Mouse (Mus musculus) telencephalon, adult 2 months (tissue): ENCODE measurements around the gene Ppef2.

Experiments
- DNase-seq: peaks from one replicate; pipeline ENCODE4 v3.0.0-alpha.2; 2011; ENCODE audit warnings: low read depth, low spot score

Ppef2 gene

DNA sequence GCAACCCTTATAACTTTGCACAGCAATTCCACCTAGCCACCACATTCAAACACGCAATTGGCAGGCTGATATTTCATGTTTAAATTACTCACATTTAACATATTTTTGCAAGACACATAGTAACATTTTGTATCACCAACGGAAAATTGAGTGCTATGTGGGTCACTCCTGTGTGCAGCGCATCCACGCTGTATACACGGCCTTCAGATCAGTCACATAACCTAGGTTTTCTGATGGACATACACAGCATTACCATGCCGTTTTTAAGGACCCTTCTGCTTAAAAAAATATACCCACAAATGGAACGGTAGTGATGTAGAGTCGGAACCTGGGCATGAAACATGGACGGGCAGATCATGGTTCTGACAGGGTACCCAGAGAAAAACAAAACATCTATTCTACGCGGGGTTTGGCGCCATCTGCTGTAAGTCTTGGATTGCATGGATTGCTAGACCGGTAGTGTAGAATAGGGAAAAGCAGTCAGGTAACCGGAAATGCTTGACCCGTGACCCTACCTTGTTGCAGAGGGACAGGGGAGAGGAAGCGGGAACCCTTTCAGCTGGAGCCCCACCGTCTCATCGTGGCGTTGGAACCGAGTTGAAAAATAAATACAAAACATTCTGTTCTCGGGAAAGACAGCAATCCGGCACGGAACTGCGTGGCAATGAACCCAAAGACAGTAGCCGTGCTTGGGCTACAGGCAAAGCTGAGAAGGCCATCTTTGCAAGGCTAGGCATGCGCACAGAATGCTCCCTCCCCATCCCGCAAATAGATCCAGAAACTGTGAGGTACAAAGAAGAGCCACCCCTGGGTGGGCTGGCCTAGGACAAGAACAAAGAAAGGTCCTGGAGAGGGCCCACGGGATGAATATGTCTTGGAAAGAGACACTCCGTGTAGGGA, 16.5 kb downstream of the Ppef2 start:
- DNase-seq = peak; percentile 31

DNA sequence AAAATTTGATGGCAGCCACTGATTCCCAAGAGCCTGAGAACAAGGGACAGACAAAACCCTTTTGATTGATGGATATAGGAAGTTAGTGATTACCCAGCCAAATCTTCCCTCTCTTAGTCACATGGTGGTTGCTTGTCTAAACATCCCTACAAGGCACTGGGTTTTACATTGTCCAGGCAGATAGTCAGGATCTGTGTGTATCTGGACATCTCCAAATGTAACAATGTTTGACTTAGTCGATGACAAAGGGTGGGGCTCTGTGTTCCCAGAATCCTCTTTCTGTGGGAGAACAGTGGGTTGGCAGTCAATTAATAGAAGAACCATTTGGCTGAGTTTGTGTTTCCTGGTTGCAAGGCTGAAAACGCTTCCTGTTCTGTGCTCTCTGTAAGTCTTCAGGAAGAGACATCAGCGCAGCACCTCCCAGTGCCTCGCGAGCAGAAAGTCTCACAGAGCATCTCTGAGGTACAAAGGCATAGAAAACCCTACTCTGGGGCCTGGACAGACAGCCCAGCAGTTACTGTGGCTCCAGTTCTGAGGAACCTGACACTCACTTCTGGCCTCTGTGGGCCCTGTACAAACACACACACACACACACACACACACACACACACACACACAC, 21.0 kb downstream of the Ppef2 start:
- no peak for DNase-seq

DNA sequence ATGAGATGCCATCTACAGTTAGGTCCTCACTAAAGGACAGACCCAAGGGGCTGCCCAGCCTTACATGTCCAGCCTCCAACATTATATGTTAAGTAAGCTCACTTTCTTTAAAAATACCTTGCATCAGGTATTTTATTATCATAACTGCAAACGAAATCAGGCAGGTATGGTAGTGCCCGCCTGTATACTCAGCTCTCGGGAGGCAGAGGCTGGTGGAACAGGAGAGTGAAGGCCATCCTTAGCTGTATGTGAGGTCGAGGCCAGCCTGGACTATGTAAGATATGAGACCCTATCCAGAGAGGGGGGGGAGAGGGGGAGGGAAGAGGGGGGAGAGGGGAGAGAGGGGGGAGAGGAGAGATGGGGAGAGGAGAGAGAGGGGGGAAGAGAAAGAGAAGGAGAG, 22.7 kb downstream of the Ppef2 start:
- DNase-seq = no peak

DNA sequence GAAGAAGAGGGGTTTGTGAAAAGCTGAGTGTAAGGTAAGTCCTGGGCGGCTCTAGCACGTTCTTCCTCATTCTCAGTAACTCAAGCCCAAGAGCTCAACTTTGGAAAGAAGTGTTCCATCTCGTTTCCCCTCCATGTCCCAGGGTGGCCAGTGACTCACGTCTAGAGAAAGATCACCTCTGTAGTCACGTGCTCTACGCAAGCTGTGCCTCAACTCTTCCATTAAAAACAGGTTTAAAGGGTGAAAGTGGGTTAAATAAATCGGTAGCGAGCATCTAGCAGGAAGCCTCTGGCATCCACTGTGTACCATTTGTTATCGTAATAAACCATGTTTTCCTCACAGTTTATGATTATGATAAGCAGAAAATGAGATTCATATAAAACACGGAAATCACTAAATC, 24.2 kb downstream of the Ppef2 start:
- DNase-seq = no peak

- no peak for DNase-seq
These were observed 25.8 kb downstream of the Ppef2 start for GRCm38 (mm10) chr5:92230306-92230705.

DNA sequence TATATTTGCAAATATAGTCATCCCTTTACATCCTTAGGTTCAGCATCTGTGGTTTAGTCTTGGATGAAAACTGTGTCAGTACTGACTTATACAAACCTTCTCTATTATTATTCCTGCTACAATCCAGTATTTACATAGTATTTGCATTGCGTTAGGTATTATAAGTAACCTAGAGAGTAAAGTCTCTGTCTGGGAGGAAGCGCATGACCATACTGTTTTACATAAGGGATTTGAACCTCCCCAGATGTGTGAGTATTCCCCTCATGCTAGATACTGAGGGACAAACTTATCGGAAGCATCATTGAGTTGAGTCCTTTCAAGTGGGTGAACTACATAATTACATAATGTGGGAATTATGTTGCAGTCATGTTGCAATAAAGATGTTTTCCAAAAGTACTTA, 26.6 kb downstream of the Ppef2 start:
- no peak for DNase-seq

DNA sequence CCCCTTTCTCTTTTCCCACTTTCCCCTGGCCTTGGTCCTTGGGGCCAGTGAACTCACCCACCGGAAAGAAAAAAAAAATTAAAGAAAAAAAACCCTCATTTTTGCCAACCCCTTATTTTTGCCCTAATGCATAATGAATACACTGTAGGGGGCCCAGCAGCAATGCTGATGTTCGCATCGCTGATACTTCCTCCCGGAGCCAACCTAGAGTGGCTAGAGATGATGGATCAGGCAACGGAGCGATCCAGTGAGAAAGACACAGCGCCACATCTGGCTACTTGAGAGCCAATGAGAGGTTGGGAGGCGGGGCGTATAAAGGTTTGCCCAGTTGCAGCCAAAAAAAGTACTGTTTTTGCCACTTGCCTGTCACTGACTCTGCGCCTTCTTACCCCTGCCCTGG, 27.3 kb downstream of the Ppef2 start:
- no peak for DNase-seq

DNA sequence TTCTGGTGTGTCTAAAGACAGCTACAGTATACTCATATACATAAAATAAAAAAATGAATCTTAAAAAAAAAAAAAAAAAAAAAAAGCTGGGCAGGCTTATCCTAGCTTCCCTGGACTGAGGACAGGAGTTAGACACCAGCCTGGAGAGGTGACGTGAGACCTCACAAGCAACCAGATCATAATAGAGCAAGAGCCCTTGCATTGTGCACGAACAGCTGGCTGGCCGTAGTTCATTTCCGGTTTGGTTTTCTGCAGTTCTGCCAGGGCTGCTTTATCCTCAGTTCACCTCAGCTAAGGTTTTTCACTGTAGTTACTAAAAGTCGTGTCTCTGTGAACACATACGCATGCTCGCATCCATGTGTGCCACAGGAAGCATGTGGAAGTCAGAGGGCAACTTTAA, 28.3 kb downstream of the Ppef2 start:
- no peak for DNase-seq

DNA sequence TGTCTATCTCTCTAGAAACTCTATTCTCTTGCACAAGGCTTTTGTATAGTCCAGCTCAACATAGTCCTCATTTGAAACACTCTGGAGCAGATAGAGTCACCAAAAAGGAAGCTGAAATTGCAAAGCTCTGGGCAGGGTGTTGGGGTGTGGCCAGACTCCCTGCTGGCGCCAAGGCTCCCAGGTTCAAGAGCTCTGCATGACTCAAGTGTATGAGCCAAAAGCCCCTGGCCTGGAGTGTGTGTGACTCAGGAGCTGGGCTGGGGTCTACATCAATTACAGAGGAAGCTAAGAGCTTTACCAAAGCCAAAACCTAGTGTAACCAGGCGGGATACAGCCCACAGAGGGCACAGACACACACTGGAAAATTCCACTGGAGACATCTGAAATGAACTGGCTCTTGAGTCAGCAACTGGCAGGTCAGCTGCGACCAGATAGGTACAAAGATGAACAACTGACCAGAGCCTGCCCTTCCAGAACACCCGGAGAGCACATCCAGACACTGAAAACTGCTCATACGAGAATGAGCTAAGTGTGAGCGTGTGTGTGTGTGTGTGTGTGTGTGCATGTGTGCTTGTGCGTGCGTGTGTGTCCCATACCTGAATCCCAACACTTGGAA, 35.7 kb downstream of the Ppef2 start:
- no peak for DNase-seq

GRCm38 (mm10) chr5:92219826-92220225, 36.3 kb downstream of the Ppef2 start:
- no peak for DNase-seq

DNA sequence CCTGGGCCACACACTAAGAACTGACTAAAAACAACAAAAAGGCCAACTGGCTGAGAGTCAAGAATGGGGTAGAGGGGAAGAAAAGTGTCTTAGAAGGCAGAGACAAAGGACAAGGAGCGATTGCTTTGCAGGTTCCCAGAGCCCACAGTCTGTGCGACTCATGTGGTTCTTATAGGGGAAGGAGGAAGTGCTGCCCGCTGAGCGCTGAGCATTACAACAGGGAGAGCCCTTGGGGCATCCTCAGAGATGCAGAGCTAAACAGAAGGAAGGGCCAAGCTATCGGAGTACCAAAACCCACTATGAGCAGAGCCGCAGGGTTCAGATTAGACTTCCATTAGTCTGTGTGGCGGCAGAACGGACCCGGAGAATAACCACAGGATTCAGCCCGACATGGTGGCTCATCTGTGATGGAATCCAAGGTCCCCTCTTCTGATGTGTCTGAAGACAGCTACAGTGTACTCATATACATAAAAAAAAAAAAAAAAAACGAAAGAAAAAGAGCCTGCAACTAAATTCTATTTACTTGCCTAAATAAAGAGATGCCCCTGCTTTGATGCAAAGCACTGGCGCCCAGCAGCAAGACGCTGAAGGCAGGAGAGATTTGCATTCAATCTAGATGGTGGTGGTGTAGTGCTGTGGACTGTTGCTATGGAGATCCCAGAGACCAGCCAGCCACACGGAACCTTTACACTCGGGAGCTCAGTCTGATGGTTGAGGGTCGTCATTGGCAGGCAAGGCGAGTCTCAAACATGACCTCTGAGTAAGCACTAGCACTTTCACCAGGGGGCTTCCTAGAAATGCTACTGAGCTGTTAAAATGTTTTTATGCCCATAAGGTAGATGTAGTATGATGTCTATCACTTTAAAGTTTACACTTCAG, 36.9 kb downstream of the Ppef2 start:
- DNase-seq = no peak

- DNase-seq = no peak
These were observed 40.8 kb downstream of the Ppef2 start, which contains the start of gene U90926 for GRCm38 (mm10) chr5:92215308-92215707. Gene U90926, minus strand, starts transcription at chr5:92215408.

DNA sequence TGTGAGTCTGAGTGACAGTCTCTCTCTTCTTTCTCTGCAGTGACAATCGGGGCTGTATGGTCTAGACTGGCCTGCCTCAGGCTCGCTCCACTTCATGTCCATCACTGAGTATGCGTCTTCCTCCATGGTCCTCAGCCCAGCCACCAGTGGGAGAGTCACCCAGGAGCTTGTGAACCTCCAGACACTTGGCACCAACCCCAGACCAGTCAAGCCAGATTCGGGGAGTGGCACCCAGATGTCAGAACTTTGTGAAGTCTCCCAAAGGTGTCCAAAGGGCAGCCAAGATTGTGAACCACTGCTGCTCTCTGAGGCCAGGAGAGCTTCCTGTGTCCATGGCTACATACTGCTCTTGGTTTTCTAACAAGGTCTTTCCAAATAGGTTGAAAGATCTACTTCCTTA, 43.8 kb downstream of the Ppef2 start:
- no peak for DNase-seq

DNA sequence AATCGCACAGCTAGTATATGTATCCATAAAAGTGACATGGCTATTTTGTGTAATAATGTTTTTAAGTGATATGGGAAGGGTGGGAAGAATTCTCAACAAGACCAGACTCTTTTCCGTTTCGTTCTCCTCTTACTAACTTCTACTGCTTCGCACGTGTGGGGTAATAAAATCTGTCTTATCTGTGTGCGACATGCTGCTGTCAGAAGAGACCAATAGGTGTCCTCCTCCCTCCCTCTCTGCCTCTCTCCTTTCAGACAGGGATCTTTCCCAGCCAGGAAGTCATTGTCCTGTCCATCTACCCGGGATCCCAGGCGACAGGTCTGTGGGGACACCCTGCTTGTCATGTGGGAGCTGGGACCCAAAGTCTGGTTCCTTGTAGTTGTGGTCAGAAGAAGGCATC, 45.9 kb downstream of the Ppef2 start:
- DNase-seq = no peak

DNA sequence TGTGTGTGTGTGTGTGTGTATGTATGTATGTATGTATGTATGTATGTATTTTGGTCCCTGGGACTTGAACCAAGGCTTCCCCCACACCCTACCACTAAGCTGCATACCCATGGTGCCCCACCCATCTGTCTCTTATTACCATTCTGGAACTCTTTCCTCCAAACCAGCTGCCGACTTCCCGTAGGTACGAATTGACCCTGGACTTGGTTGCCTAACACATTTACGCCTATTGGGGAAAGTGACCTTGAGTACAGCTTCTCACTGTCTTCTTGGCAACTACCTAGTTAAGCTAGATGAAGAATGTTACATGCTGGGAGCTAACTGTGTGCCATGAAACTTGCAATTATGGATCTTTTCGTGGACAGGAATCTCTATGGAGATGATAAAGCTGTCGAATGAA, 50.0 kb downstream of the Ppef2 start:
- no peak for DNase-seq

- no peak for DNase-seq
These were observed 50.4 kb downstream of the Ppef2 start for GRCm38 (mm10) chr5:92205706-92206105.

DNA sequence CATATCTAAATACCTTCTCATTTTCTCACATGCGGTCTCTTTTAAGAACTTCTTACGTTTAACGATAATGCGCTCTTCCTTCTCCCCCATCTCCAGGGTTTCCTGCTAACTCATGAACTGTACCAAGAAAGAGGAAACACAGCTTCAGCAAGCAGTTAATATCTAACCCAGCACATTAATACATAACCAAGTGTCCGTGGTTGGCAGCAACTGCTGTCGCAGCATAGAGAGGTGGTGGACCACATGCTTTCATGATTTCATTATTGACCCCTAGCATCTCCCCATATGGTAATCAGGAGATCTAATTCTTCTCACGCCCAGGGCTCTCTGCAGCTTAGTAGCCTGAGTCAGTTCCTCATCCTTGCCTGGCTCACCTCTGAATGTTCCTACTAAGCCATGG, 50.9 kb downstream of the Ppef2 start:
- no peak for DNase-seq

DNA sequence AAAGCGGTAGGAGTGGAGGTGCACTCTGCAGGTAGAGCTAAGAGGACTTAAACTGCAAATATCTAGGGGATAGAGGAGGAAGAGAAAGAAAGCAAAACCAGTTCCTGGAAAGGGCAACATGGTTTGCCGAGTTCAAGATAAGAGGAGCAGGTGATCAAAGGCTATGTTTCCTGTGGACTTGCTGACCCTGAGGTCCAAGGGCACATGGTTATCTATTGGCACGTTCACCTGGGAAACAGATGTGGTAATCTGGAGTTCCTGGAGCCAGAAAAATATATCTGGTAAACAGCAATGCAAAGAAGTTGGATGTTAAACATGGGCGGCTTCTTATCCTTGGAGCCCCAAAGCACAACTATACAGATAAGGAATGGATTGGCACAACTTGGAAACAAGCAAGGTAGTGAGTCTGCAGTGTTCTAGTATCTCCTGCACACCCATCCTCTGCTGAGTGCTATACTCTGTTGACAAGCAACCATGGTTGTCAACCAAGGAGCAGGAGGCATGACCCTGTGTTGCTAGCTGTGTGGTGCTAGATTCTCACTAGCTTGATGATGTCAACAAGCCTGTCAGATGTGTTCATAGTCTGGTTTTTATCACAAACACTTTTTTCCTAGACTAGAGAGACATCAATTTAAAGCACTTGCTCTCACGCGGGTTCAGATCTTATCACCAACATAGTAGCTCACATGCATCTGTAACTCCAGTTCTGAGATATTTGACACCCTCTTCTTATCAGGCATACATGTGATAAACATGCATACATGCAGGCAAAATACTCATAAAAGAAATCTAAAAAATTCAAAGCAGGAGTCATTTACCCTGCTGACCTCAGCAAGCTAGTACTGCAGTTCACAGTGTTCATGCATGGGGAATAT, 51.7 kb downstream of the Ppef2 start:
- DNase-seq = no peak

- no peak for DNase-seq
These were observed 57.8 kb downstream of the Ppef2 start for GRCm38 (mm10) chr5:92198266-92198665.

GRCm38 (mm10) chr5:92196895-92197811, 58.9 kb downstream of the Ppef2 start:
- peak; percentile 4 for DNase-seq
